Mouse (Mus musculus) MEL (cell line): ENCODE results near the gene Id1.

Experiments used
- CHD2 ChIP-seq: IDR thresholded peaks from 2 replicates; pipeline ENCODE4 v1.6.1; 2011; ENCODE audit warnings: low read length, improper control_type of control experiment
- CTCF ChIP-seq, 3 experiments: IDR thresholded peaks in 2 of 3; conservative IDR thresholded peaks in 1 of 3; 2 replicates each; pipeline ENCODE4 v1.5.1; 2011 to 2012; ENCODE audit warnings: low read length in 3 of 3, low read depth in 2 of 3, mild to moderate bottlenecking in 2 of 3, improper control_type of control experiment in 1 of 3, inconsistent platforms in 1 of 3, mixed read lengths in 1 of 3, moderate library complexity in 1 of 3; ENCODE audit not compliant: control insufficient read depth in 1 of 3, insufficient read depth in 1 of 3, poor library complexity in 1 of 3, severe bottlenecking in 1 of 3
- MYB ChIP-seq: IDR thresholded peaks from 2 replicates; pipeline ENCODE4 v1.6.1; 2011; ENCODE audit warnings: mild to moderate bottlenecking, low read depth, low read length, improper control_type of control experiment
- POLR2A ChIP-seq, 2 experiments: IDR thresholded peaks; 2 replicates each; pipeline ENCODE4 v1.6.1; 2011 to 2012; ENCODE audit warnings: low read length in 2 of 2, mild to moderate bottlenecking in 2 of 2, control low read depth in 1 of 2, improper control_type of control experiment in 1 of 2, low read depth in 1 of 2, moderate library complexity in 1 of 2; ENCODE audit not compliant: control insufficient read depth in 1 of 2, insufficient read depth in 1 of 2, poor library complexity in 1 of 2
- SMC3 ChIP-seq: IDR thresholded peaks from 2 replicates; pipeline ENCODE4 v1.6.1; 2011; ENCODE audit warnings: low read depth, low read length, improper control_type of control experiment
- TAL1 ChIP-seq: IDR thresholded peaks from 2 replicates; pipeline ENCODE4 v1.6.1; 2012; ENCODE audit warnings: mild to moderate bottlenecking, inconsistent platforms, low read length, moderate library complexity, mixed read lengths
- USF2 ChIP-seq, 2 experiments: IDR thresholded peaks; 2 replicates each; pipeline ENCODE4 v1.6.1; 2011 to 2012; ENCODE audit warnings: improper control_type of control experiment in 2 of 2, low read length in 2 of 2, borderline replicate concordance in 1 of 2, inconsistent platforms in 1 of 2, low read depth in 1 of 2, mild to moderate bottlenecking in 1 of 2; ENCODE audit not compliant: insufficient read depth in 1 of 2
- ZC3H11A ChIP-seq: IDR thresholded peaks from 2 replicates; pipeline ENCODE4 v1.6.1; 2012; ENCODE audit warnings: low read depth, mild to moderate bottlenecking, inconsistent platforms, low read length, improper control_type of control experiment
- ZKSCAN1 ChIP-seq: IDR thresholded peaks from 2 replicates; pipeline ENCODE4 v1.6.1; 2012; ENCODE audit warnings: low read depth, mild to moderate bottlenecking, inconsistent platforms, low read length, improper control_type of control experiment, moderate library complexity

- TF ChIP-seq POLR2A (IDR thresholded peaks at IDR 0.05; ENCODE audit: control insufficient read depth in 1 of 2, insufficient read depth in 1 of 2, low read depth in 1 of 2, low read length in 2 of 2, poor library complexity in 1 of 2), result no peak
- no peak for TF ChIP-seq CTCF (IDR thresholded peaks at IDR 0.05 in 2 of 3, conservative IDR thresholded peaks at IDR 0.05 in 1 of 3; ENCODE audit: control insufficient read depth in 1 of 3, insufficient read depth in 1 of 3, low read depth in 2 of 3, low read length in 3 of 3, poor library complexity in 1 of 3, severe bottlenecking in 1 of 3)
- no peak for TF ChIP-seq CHD2
- no peak for TF ChIP-seq SMC3
- no peak for TF ChIP-seq MYB
- no peak for TF ChIP-seq TAL1
- no peak for TF ChIP-seq ZKSCAN1
- TF ChIP-seq USF2 (IDR thresholded peaks at IDR 0.05; ENCODE audit: borderline replicate concordance in 1 of 2, insufficient read depth in 1 of 2, low read depth in 1 of 2, low read length in 2 of 2), result no peak
- no peak for TF ChIP-seq ZC3H11A
These were observed 47.2 kb downstream of the Id1 start for GRCm38 (mm10) chr2:152783241-152783640.
